Mouse (Mus musculus) frontal cortex, adult 2 months (tissue): ENCODE measurements at regions not wholly inside any gene's neighbourhood (a gene's known extent, or its start where the extent isn't known, plus 50 kb on each side); places are given as distances from the start of the nearest gene placed in this dataset.
A peak's percentile ranks its signal among the peaks of the same experiment; 100 is the strongest.

ENCODE experiments used
- DNase-seq, 2 experiments: peaks; one replicate each; pipeline ENCODE4 v3.0.0; 2022; ENCODE audit warnings: low spot score in 1 of 2; ENCODE audit errors: extremely low spot score in 1 of 2

GRCm38 (mm10) chr10:55096223-55096622, 1010.5 kb upstream of the Msl3l2 start:
- DNase-seq, result no peak

- no peak for DNase-seq
Observed at GRCm38 (mm10) chr10:55097225-55097624, 1009.5 kb upstream of the Msl3l2 start.

- DNase-seq, result no peak
Observed at GRCm38 (mm10) chr10:55098278-55098677, 1008.4 kb upstream of the Msl3l2 start.

- no peak for DNase-seq
Observed at GRCm38 (mm10) chr10:55112217-55112616, 994.5 kb upstream of the Msl3l2 start.

- DNase-seq, result no peak
Observed at GRCm38 (mm10) chr10:55148190-55148589, 958.5 kb upstream of the Msl3l2 start.

- no peak for DNase-seq
Observed at GRCm38 (mm10) chr10:55192176-55192575, 914.5 kb upstream of the Msl3l2 start.

GRCm38 (mm10) chr10:55194144-55194543, 912.6 kb upstream of the Msl3l2 start:
- DNase-seq, result no peak

- no peak for DNase-seq
Observed at GRCm38 (mm10) chr10:55195266-55195665, 911.5 kb upstream of the Msl3l2 start.

GRCm38 (mm10) chr10:55237156-55237555, 869.6 kb upstream of the Msl3l2 start:
- no peak for DNase-seq

- no peak for DNase-seq
Observed at GRCm38 (mm10) chr10:55257351-55257750, 849.4 kb upstream of the Msl3l2 start.

- peak in 1 of 2 experiments; percentile 3 for DNase-seq
Observed at GRCm38 (mm10) chr10:55300141-55300540, 806.6 kb upstream of the Msl3l2 start.

GRCm38 (mm10) chr10:55333836-55334235, 772.9 kb upstream of the Msl3l2 start:
- no peak for DNase-seq

GRCm38 (mm10) chr10:55335997-55336396, 770.7 kb upstream of the Msl3l2 start:
- no peak for DNase-seq

GRCm38 (mm10) chr10:55348071-55348470, 758.6 kb upstream of the Msl3l2 start:
- DNase-seq, result no peak
